Mouse (Mus musculus) CH12.LX (cell line): Measurements from ENCODE around the gene Tmpo. TPM values are rescaled to one million over a fixed set of nuclear protein-coding genes. Genes with fewer than 3 reads are reported as not detected.

Experiments used
- DNase-seq: peaks from one replicate; pipeline ENCODE4 v3.0.0-alpha.2; 2013; ENCODE audit errors: extremely low read depth
- H3K27ac ChIP-seq: 2 replicates; pipeline ENCODE4 v1.5.1; 2012; ENCODE audit warnings: low read depth, mild to moderate bottlenecking, control low read depth, moderate library complexity; ENCODE audit not compliant: insufficient read depth
- H3K27me3 ChIP-seq: replicated peaks from 2 replicates; pipeline ENCODE3; 2012; ENCODE audit warnings: inconsistent platforms
- H3K36me3 ChIP-seq, 2 experiments: replicated peaks in 1 of 2; 2 replicates each; pipeline versions ENCODE3 to v1.6.1; 2012; ENCODE audit warnings: inconsistent platforms in 1 of 2, low read length in 1 of 2, mild to moderate bottlenecking in 1 of 2, mixed read lengths in 1 of 2, moderate library complexity in 1 of 2; ENCODE audit not compliant: control insufficient read depth in 1 of 2, insufficient read depth in 1 of 2
- H3K4me1 ChIP-seq, 2 experiments: 2 replicates each; pipeline ENCODE4 v1.6.1; 2012; ENCODE audit warnings: inconsistent platforms in 1 of 2, moderate library complexity in 1 of 2; ENCODE audit not compliant: insufficient read depth in 2 of 2, control insufficient read depth in 1 of 2
- H3K4me2 ChIP-seq: 2 replicates; pipeline ENCODE4 v1.6.1; 2012; ENCODE audit warnings: low read depth, mild to moderate bottlenecking, control low read depth; ENCODE audit not compliant: poor library complexity, insufficient read depth, severe bottlenecking
- H3K4me3 ChIP-seq, 3 experiments: fragments of 150-350 bp in 1 of 3; sonication (generic) in 1 of 3; replicated peaks in 1 of 3; 2 replicates each; pipeline versions ENCODE3 to v1.5.1; 2011 to 2012; ENCODE audit warnings: low read depth in 2 of 3, low read length in 2 of 3, mild to moderate bottlenecking in 2 of 3, moderate library complexity in 2 of 3, control low read depth in 1 of 3, improper control_type of control experiment in 1 of 3, inconsistent platforms in 1 of 3, mixed read lengths in 1 of 3; ENCODE audit not compliant: poor library complexity in 1 of 3
- H3K79me2 ChIP-seq: replicated peaks from 2 replicates; pipeline ENCODE4 v1.6.1; 2012; ENCODE audit warnings: mild to moderate bottlenecking, moderate library complexity; ENCODE audit not compliant: control insufficient read depth, poor library complexity, insufficient read depth, severe bottlenecking; ENCODE audit errors: extremely low read depth
- H3K9ac ChIP-seq: 2 replicates; pipeline ENCODE4 v1.6.1; 2012; ENCODE audit warnings: low read depth, mild to moderate bottlenecking, control low read depth, moderate library complexity; ENCODE audit not compliant: insufficient read depth
- H3K9me3 ChIP-seq: replicated peaks from 2 replicates; pipeline ENCODE3; 2012; ENCODE audit warnings: low read length, inconsistent platforms, mixed read lengths
- BHLHE40 ChIP-seq: IDR thresholded peaks from 2 replicates; pipeline ENCODE4 v1.6.1; 2011; ENCODE audit warnings: mild to moderate bottlenecking, low read depth, low read length, improper control_type of control experiment
- CHD1 ChIP-seq: IDR thresholded peaks from 2 replicates; pipeline ENCODE4 v1.6.1; 2012; ENCODE audit warnings: low read depth, low read length, improper control_type of control experiment, inconsistent platforms
- CTCF ChIP-seq, 2 experiments: IDR thresholded peaks in 1 of 2; conservative IDR thresholded peaks in 1 of 2; 2 replicates each; pipeline ENCODE4 v1.5.1; 2011 to 2012; ENCODE audit warnings: low read depth in 2 of 2, low read length in 2 of 2, improper control_type of control experiment in 1 of 2, inconsistent platforms in 1 of 2, mild to moderate bottlenecking in 1 of 2, moderate library complexity in 1 of 2
- ETS1 ChIP-seq: conservative IDR thresholded peaks from 2 replicates; pipeline ENCODE4 v1.6.1; 2012; ENCODE audit warnings: low read depth, mild to moderate bottlenecking, inconsistent platforms, low read length, improper control_type of control experiment, moderate library complexity
- GABPA ChIP-seq: IDR thresholded peaks from 2 replicates; pipeline ENCODE4 v1.6.1; 2012; ENCODE audit warnings: low read depth, low read length, improper control_type of control experiment, inconsistent platforms; ENCODE audit not compliant: insufficient replicate concordance
- HCFC1 ChIP-seq: IDR thresholded peaks from 2 replicates; pipeline ENCODE4 v1.6.1; 2012; ENCODE audit warnings: low read depth, mild to moderate bottlenecking, inconsistent platforms, low read length, improper control_type of control experiment
- IRF4 ChIP-seq: IDR thresholded peaks from 2 replicates; pipeline ENCODE4 v1.6.1; 2014; ENCODE audit warnings: low read depth, mild to moderate bottlenecking, inconsistent platforms, low read length, improper control_type of control experiment
- JUND ChIP-seq: conservative IDR thresholded peaks from 2 replicates; pipeline ENCODE4 v1.6.1; 2011; ENCODE audit warnings: low read depth, low read length, improper control_type of control experiment
- MAX ChIP-seq: IDR thresholded peaks from 2 replicates; pipeline ENCODE4 v1.6.1; 2011; ENCODE audit warnings: low read length, improper control_type of control experiment
- MAZ ChIP-seq: IDR thresholded peaks from 2 replicates; pipeline ENCODE4 v1.6.1; 2012; ENCODE audit warnings: low read depth, mild to moderate bottlenecking, inconsistent platforms, low read length, improper control_type of control experiment, moderate library complexity
- MEF2A ChIP-seq: IDR thresholded peaks from 2 replicates; pipeline ENCODE4 v1.6.1; 2014; ENCODE audit warnings: low read depth, mild to moderate bottlenecking, inconsistent platforms, low read length, improper control_type of control experiment, borderline replicate concordance
- MXI1 ChIP-seq: IDR thresholded peaks from 2 replicates; pipeline ENCODE4 v1.6.1; 2011; ENCODE audit warnings: mild to moderate bottlenecking, low read depth, low read length, improper control_type of control experiment
- NELFE ChIP-seq: IDR thresholded peaks from 2 replicates; pipeline ENCODE4 v1.6.1; 2011; ENCODE audit warnings: low read depth, low read length, improper control_type of control experiment
- PAX5 ChIP-seq: IDR thresholded peaks from 2 replicates; pipeline ENCODE4 v1.6.1; 2012; ENCODE audit warnings: low read length, inconsistent platforms, mixed read lengths
- RAD21 ChIP-seq: IDR thresholded peaks from 2 replicates; pipeline ENCODE4 v1.6.1; 2011; ENCODE audit warnings: low read depth, mild to moderate bottlenecking, low read length, improper control_type of control experiment, moderate library complexity
- SIN3A ChIP-seq: IDR thresholded peaks from 2 replicates; pipeline ENCODE4 v1.6.1; 2012; ENCODE audit warnings: low read length, improper control_type of control experiment, inconsistent platforms
- TCF12 ChIP-seq: IDR thresholded peaks from 2 replicates; pipeline ENCODE4 v1.6.1; 2014; ENCODE audit warnings: low read depth, mild to moderate bottlenecking, inconsistent platforms, low read length, improper control_type of control experiment
- USF1 ChIP-seq: IDR thresholded peaks from 2 replicates; pipeline ENCODE4 v1.6.1; 2014; ENCODE audit warnings: low read depth, mild to moderate bottlenecking, inconsistent platforms, low read length, improper control_type of control experiment
- ZKSCAN1 ChIP-seq: IDR thresholded peaks from 2 replicates; pipeline ENCODE4 v1.6.1; 2012; ENCODE audit warnings: low read depth, inconsistent platforms, low read length, improper control_type of control experiment, borderline replicate concordance
- ZNF384 ChIP-seq: IDR thresholded peaks from 2 replicates; pipeline ENCODE4 v1.6.1; 2012; ENCODE audit warnings: low read depth, low read length, improper control_type of control experiment, inconsistent platforms
- dilution Hi-C: fragments of 300-500 bp; cut with MboI; formaldehyde crosslinking; loops from 2 replicates; pipeline ENCODE4 v1.14.3; 2020; ENCODE audit warnings: low sequenced_read_pairs; ENCODE audit not compliant: extremely low pct_unique_long_range_greater_than_20kb, extremely low pct_ligation_motif_present
- in situ Hi-C: fragments of 300-500 bp; cut with MboI; formaldehyde crosslinking; loops from 3 replicates; pipeline ENCODE4 v1.14.3; 2019; ENCODE audit warnings: low sequenced_read_pairs, low pct_ligation_motif_present, low pct_unique_long_range_greater_than_20kb, mixed read lengths
- polyA plus RNA-seq: library from polyadenylated mRNA; unstranded; fragments of >175 nt; gene quantifications from 2 replicates; pipeline ENCODE4 v1.2.1, GENCODE M21; 2012; ENCODE audit warnings: low read depth; ENCODE audit not compliant: insufficient read length
- total RNA-seq, 2 experiments: library from RNA; depleted of rRNA; stranded (reverse); fragments of 300-350 nt in 1 of 2; fragments of >200 nt in 1 of 2; gene quantifications; 2 replicates each; pipeline ENCODE4 v1.2.3; 2012 to 2014

Tmpo gene
- total and polyA plus RNA-seq, 3 experiments, result 163 to 467 (median 198) TPM

DNA sequence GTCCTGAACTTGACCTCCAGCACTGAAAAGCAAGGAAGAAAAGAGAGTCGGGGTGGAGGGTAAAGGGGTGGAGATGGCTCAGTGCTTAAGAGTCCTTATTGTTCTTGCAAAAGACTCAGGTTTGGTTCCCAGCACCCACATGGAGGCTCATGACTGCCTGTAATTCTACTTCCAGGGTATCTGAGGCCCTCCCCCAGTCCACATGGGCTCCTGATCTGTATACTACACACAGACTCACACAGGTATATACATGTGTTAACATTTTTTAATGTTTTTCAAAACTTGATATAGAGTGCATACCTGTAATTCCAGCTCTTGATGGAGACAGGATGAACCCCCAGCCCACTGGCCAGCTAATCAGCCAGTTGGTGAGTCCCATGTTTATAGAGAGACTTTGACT, 81.0 kb downstream of the Tmpo start:
- Histone ChIP-seq H3K27me3 (no peaks in the 10 kb centered on the region), H3K4me3 (no peak overlapping the region)
- dilution Hi-C loops, result no loop called here
- TF ChIP-seq TCF12 (no peak), IRF4 (no peak), MAX (no peak)
- TF ChIP-seq, all 38 proteins: peak for 0
- Histone ChIP-seq H3K4me2 (no peak overlapping the region), H3K27ac (no peak overlapping the region), H3K4me1 (no peaks in the 10 kb centered on the region), H3K9ac (no peak overlapping the region), H3K79me2 (no peaks in the 10 kb centered on the region), H3K9me3 (no peaks in the 10 kb centered on the region), H3K36me3 (no peaks in the 10 kb centered on the region)
- in situ Hi-C loops, result no loop called here
- DNase-seq, result no peak

DNA sequence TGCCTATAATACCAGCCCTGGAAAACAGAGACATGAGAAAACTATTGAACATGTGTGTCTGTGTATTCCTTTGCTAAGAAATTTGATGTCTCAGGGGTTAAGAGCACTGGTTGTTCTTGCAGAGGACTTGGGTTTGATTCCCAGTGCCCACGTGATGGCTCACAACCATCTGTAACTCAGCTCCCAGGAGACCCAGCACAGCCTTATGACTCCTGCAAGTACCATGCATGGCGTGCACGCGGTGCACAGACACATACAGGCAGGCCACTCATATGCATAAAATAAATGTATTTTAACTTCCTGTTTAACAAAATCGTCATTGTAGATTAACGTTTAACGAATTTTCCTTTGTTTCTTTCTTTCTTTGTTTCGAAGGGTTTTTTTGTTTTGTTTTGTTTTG, 83.1 kb downstream of the Tmpo start:
- in situ Hi-C loops, result no loop called here
- no peaks in the 10 kb centered on the region for H3K27me3 ChIP-seq
- no peaks in the 10 kb centered on the region for H3K4me1 ChIP-seq
- H3K27ac ChIP-seq, result no peak overlapping the region
- H3K4me3 ChIP-seq, result no peak overlapping the region
- H3K36me3 ChIP-seq, result no peaks in the 10 kb centered on the region
- TF ChIP-seq ZNF384 (no peak), TCF12 (no peak), CTCF (conservative IDR thresholded peaks at IDR 0.05 in 1 of 2, IDR thresholded peaks at IDR 0.05 in 1 of 2; ENCODE audit: low read depth in 2 of 2, low read length in 2 of 2) (no peak), ZKSCAN1 (no peak), CHD1 (no peak), GABPA (no peak), MAZ (no peak), SIN3A (no peak), NELFE (no peak), HCFC1 (no peak), BHLHE40 (no peak), PAX5 (no peak), JUND (no peak), MEF2A (no peak), IRF4 (no peak), USF1 (no peak), RAD21 (no peak), MXI1 (no peak), ETS1 (no peak)
- TF ChIP-seq, all 38 proteins: peak for 0
- Histone ChIP-seq H3K9me3 (no peaks in the 10 kb centered on the region), H3K9ac (no peak overlapping the region), H3K79me2 (no peaks in the 10 kb centered on the region), H3K4me2 (no peak overlapping the region)
- no peak for DNase-seq
- dilution Hi-C loops, result no loop called here

Other genes starting within 250 kb of the Tmpo start
- gene Apaf1, start 98.5 kb downstream of the Tmpo start, total RNA-seq (2012; rRNA removed), result 17.6 and 22.1 TPM in 2 replicates
- 27.3 and 29.6 TPM in 2 replicates for gene Apaf1, start 98.5 kb downstream of the Tmpo start, total RNA-seq (2014; rRNA removed)
- 16.0 and 18.2 TPM in 2 replicates for gene Apaf1, start 98.5 kb downstream of the Tmpo start, polyA plus RNA-seq
- gene Ikbip, start 98.4 kb downstream of the Tmpo start, total RNA-seq (2012; rRNA removed), result 6.2 and 7.2 TPM in 2 replicates
- 4.7 and 6.0 TPM in 2 replicates for gene Ikbip, start 98.4 kb downstream of the Tmpo start, total RNA-seq (2014; rRNA removed)
- 2.1 and 2.5 TPM in 2 replicates for gene Ikbip, start 98.4 kb downstream of the Tmpo start, polyA plus RNA-seq
- 428 and 431 TPM in 2 replicates for gene Slc25a3, start 57.3 kb downstream of the Tmpo start, total RNA-seq (2012; rRNA removed)
- 509 and 560 TPM in 2 replicates for gene Slc25a3, start 57.3 kb downstream of the Tmpo start, total RNA-seq (2014; rRNA removed)
- 670 and 792 TPM in 2 replicates for gene Slc25a3, start 57.3 kb downstream of the Tmpo start, polyA plus RNA-seq